Mouse (Mus musculus): ENCODE measurements around the gene Arpc4. TPM values are rescaled to one million over a fixed set of nuclear protein-coding genes. Genes with fewer than 3 reads are reported as not detected.

The Arpc4 gene
- total RNA-seq, 2 experiments from 2014 or later: 49.1 to 50.7 TPM

- DNase-seq: no peak
- intact Hi-C loops (cut with DNase I): no loop called here
Observed at GRCm38 (mm10) chr6:113362241-113362640, 15.7 kb upstream of the Arpc4 start.

- DNase-seq: no peak
- intact Hi-C loops (cut with DNase I): no loop called here
Observed at GRCm38 (mm10) chr6:113364518-113365135, 13.3 kb upstream of the Arpc4 start.

- intact Hi-C loops (cut with DNase I): no loop called here
- DNase-seq: no peak
Observed at GRCm38 (mm10) chr6:113366639-113367038, 11.3 kb upstream of the Arpc4 start.

- intact Hi-C loops (cut with DNase I): no loop called here
- DNase-seq: no peak
Observed at GRCm38 (mm10) chr6:113367574-113367973, 10.3 kb upstream of the Arpc4 start.

GRCm38 (mm10) chr6:113368124-113368523 lies 9.8 kb upstream of the Arpc4 start:
- intact Hi-C loops (cut with DNase I): no loop called here
- DNase-seq: no peak

- DNase-seq: no peak
- intact Hi-C loops (cut with DNase I): no loop called here
Observed at GRCm38 (mm10) chr6:113368577-113368976, 9.3 kb upstream of the Arpc4 start.

GRCm38 (mm10) chr6:113370194-113370929 lies 7.6 kb upstream of the Arpc4 start:
- no peak for DNase-seq
- intact Hi-C loops (cut with DNase I): no loop called here

- intact Hi-C loops (cut with DNase I): no loop called here
- no peak for DNase-seq
Observed at GRCm38 (mm10) chr6:113373491-113373890, 4.4 kb upstream of the Arpc4 start.

GRCm38 (mm10) chr6:113377172-113377495 lies 781 bp upstream of the Arpc4 start:
- no peak for DNase-seq
- intact Hi-C loops (cut with DNase I): no loop called here

GRCm38 (mm10) chr6:113379246-113379645 lies 1.3 kb downstream of the Arpc4 start:
- DNase-seq: no peak
- intact Hi-C loops (cut with DNase I): no loop called here

- intact Hi-C loops (cut with DNase I): no loop called here
Observed at GRCm38 (mm10) chr6:113380480-113380879, 2.6 kb downstream of the Arpc4 start.

GRCm38 (mm10) chr6:113384351-113384927 lies 6.5 kb downstream of the Arpc4 start:
- intact Hi-C loops (cut with DNase I): no loop called here

More at GRCm38 (mm10) chr6:113380480-113380879, 2.6 kb downstream of the Arpc4 start:
- no peak for DNase-seq

GRCm38 (mm10) chr6:113385160-113385714 lies 7.3 kb downstream of the Arpc4 start:
- DNase-seq: no peak
- intact Hi-C loops (cut with DNase I): no loop called here

More at GRCm38 (mm10) chr6:113384351-113384927, 6.5 kb downstream of the Arpc4 start:
- no peak for DNase-seq

- no peak for DNase-seq
- intact Hi-C loops (cut with DNase I): no loop called here
Observed at GRCm38 (mm10) chr6:113386025-113386424, 8.1 kb downstream of the Arpc4 start.

- intact Hi-C loops (cut with DNase I): no loop called here
- no peak for DNase-seq
Observed at GRCm38 (mm10) chr6:113388960-113389359, 11.0 kb downstream of the Arpc4 start, which contains the start of gene Ttll3. Gene Ttll3 (plus strand): TSS chr6:113389260.

GRCm38 (mm10) chr6:113390715-113391114 lies 12.8 kb downstream of the Arpc4 start:
- intact Hi-C loops (cut with DNase I): no loop called here
- DNase-seq: no peak

GRCm38 (mm10) chr6:113392015-113392386 lies 14.1 kb downstream of the Arpc4 start:
- no peak for DNase-seq
- intact Hi-C loops (cut with DNase I): no loop called here

GRCm38 (mm10) chr6:113392387-113393071 lies 14.6 kb downstream of the Arpc4 start:
- intact Hi-C loops (cut with DNase I): no loop called here
- DNase-seq: peak in 1 of 2 experiments; percentile 38

- DNase-seq: no peak
- intact Hi-C loops (cut with DNase I): no loop called here
Observed at GRCm38 (mm10) chr6:113393951-113394350, 16.0 kb downstream of the Arpc4 start.

GRCm38 (mm10) chr6:113394811-113395210 lies 16.9 kb downstream of the Arpc4 start:
- DNase-seq: no peak
- intact Hi-C loops (cut with DNase I): no loop called here

- no peak for DNase-seq
- intact Hi-C loops (cut with DNase I): no loop called here
Observed at GRCm38 (mm10) chr6:113395501-113395900, 17.6 kb downstream of the Arpc4 start.

All from gastrocnemius, postnatal 36 days (tissue).